Mouse (Mus musculus): ENCODE data around the gene Tex9. TPM values are rescaled to one million over a fixed set of nuclear protein-coding genes. Genes with fewer than 3 reads are reported as not detected.
A peak's percentile ranks its signal among the peaks of the same experiment; 100 is the strongest.

Gene Tex9
- polyA plus RNA-seq, 1 experiment from 2014 or later, result 17.9 TPM

DNA sequence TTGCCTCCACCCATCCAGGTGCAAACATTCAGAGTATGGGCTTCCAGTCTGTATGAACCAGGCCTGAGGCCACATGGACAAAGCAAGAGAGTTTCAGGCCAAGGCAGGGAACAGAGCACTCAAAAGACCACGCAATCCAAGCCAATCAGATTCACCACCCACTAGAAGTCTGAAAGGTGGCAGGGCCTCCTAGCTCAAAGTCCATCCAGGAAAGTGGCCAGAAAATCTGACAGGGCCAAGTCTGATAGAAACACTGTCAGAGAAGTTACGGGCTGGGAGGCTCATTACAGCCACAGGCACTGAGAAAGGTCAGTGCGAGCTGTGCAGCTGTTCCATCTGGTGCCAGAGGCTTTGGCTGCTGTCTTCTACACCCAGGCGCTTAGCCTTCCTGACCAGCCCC is 38.8 kb upstream of the Tex9 start:
- 62% methylated on average over 4 of the region's 4 CpGs for whole genome bisulfite sequencing

DNA sequence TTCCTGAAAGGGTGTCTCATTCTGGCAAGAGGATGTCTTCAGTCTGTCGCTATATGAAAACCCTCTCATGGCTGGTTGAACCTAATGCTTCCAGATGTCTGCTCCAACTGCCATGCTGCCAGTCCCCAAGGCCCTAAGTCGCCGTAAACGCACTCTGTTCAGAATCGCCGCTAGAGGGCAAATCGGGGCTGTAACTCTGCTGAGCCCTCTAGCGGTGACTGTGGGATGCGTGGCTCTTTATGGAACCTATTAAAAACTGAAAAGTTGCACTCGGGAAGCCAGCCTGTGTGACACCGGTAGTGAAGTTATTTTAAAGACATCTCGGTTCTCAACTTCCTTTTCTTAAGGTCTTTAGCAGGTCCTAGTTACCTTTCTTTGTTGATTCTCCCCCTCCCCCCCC is 38.2 kb upstream of the Tex9 start:
- DNase-seq (ENCODE audit: low spot score) (peak; percentile 80), ATAC-seq (replicated peaks; ENCODE audit: low FRiP score) (peak; percentile 22; the same call in 1 of the 2 replicates)
- peaks cover 10% of the 10 kb centered on the region; the same call in 1 of the 2 replicates for H3K4me1 ChIP-seq (replicated peaks; ENCODE audit: control insufficient read depth, insufficient read depth, low read length)
- H3K9me3 ChIP-seq (ENCODE audit: control insufficient read depth, low read length), result no peaks in the 10 kb centered on the region
- no peak overlapping the region; the same call in 1 of the 2 replicates for H3K27ac ChIP-seq (ENCODE audit: low read depth, low read length)
- no peak overlapping the region for H3K9ac ChIP-seq (ENCODE audit: low read depth, low read length)
- no peaks in the 10 kb centered on the region for H3K27me3 ChIP-seq (replicated peaks; ENCODE audit: control insufficient read depth, insufficient read depth, low read length)
- H3K4me3 ChIP-seq (ENCODE audit: low read depth, low read length), result no peak overlapping the region
- peak overlapping the region; percentile 93 for H3K4me2 ChIP-seq
- no peaks in the 10 kb centered on the region for H3K36me3 ChIP-seq (ENCODE audit: control insufficient read depth, insufficient read depth, low read length)
- 1% methylated on average over 12 of the region's 12 CpGs for WGBS

More for the DNA sequence above, 38.8 kb upstream of the Tex9 start:
- Histone ChIP-seq H3K9ac (ENCODE audit: low read depth, low read length) (peak overlapping the region; percentile 99), H3K27ac (ENCODE audit: low read depth, low read length) (peak overlapping the region; percentile 96), H3K4me3 (ENCODE audit: low read depth, low read length) (peak overlapping the region; percentile 97), H3K36me3 (ENCODE audit: control insufficient read depth, insufficient read depth, low read length) (no peaks in the 10 kb centered on the region), H3K4me2 (peak overlapping the region; percentile 93), H3K4me1 (replicated peaks; ENCODE audit: control insufficient read depth, insufficient read depth, low read length) (peaks cover 10% of the 10 kb centered on the region; the same call in 1 of the 2 replicates), H3K9me3 (ENCODE audit: control insufficient read depth, low read length) (no peaks in the 10 kb centered on the region), H3K27me3 (replicated peaks; ENCODE audit: control insufficient read depth, insufficient read depth, low read length) (no peaks in the 10 kb centered on the region)
- DNase-seq (ENCODE audit: low spot score) (no peak), ATAC-seq (replicated peaks; ENCODE audit: low FRiP score) (no peak; the same call in 1 of the 2 replicates)

DNA sequence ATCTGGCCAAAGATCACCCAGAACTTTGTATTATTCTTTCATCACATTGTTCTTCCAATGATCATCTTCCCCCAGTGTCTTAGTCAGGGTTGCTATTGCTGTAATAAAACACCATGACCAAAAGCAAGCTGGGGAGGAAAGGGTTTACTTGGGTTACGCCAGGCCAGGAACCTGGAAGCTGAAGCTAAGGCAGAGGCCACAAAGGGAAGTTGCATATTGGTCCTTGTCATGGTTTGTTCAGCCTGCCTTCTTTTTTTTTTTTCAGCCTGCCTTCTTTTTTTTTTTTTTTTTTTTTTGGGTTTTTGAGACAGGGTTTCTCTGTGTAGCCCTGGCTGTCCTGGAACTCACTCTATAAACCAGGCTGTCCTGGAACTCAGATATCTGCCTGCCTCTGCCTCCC is 34.1 kb upstream of the Tex9 start:
- Histone ChIP-seq H3K9me3 (ENCODE audit: control insufficient read depth, low read length) (no peaks in the 10 kb centered on the region), H3K4me2 (no peak overlapping the region), H3K27ac (ENCODE audit: low read depth, low read length) (no peak overlapping the region), H3K36me3 (ENCODE audit: control insufficient read depth, insufficient read depth, low read length) (no peaks in the 10 kb centered on the region), H3K4me3 (ENCODE audit: low read depth, low read length) (no peak overlapping the region), H3K27me3 (replicated peaks; ENCODE audit: control insufficient read depth, insufficient read depth, low read length) (no peaks in the 10 kb centered on the region), H3K4me1 (replicated peaks; ENCODE audit: control insufficient read depth, insufficient read depth, low read length) (peaks cover 7% of the 10 kb centered on the region; the same call in 1 of the 2 replicates), H3K9ac (ENCODE audit: low read depth, low read length) (no peak overlapping the region)
- WGBS, result 86% methylated on average over 1 of the region's 1 CpGs
- DNase-seq (ENCODE audit: low spot score) (no peak), ATAC-seq (replicated peaks; ENCODE audit: low FRiP score) (no peak)

DNA sequence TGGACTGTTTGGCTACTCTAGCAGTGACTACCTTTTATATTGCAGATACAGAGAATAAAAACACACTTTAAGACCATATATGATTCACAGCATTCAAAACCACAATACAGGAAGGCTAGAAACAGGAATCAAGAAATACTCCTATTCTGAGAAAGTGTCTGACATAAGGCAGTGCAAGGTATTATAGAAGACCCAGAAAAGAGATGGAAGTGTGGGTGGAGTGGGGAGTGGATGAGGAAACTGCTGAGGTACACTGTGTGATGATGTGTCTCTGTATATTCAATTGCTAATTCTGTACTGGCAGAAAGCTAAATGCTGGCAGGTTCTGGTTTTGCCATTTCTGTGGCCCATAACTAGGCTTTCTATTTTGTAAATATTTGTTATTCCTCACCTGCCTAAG is 28.8 kb upstream of the Tex9 start:
- DNase-seq (ENCODE audit: low spot score) (no peak), ATAC-seq (replicated peaks; ENCODE audit: low FRiP score) (no peak)
- H3K27ac ChIP-seq (ENCODE audit: low read depth, low read length), result no peak overlapping the region
- H3K9me3 ChIP-seq (ENCODE audit: control insufficient read depth, low read length), result no peaks in the 10 kb centered on the region
- H3K4me2 ChIP-seq, result no peak overlapping the region
- H3K4me3 ChIP-seq (ENCODE audit: low read depth, low read length), result no peak overlapping the region
- H3K9ac ChIP-seq (ENCODE audit: low read depth, low read length), result no peak overlapping the region
- no peaks in the 10 kb centered on the region for H3K4me1 ChIP-seq (replicated peaks; ENCODE audit: control insufficient read depth, insufficient read depth, low read length)
- H3K36me3 ChIP-seq (ENCODE audit: control insufficient read depth, insufficient read depth, low read length), result no peaks in the 10 kb centered on the region
- H3K27me3 ChIP-seq (replicated peaks; ENCODE audit: control insufficient read depth, insufficient read depth, low read length), result no peaks in the 10 kb centered on the region

DNA sequence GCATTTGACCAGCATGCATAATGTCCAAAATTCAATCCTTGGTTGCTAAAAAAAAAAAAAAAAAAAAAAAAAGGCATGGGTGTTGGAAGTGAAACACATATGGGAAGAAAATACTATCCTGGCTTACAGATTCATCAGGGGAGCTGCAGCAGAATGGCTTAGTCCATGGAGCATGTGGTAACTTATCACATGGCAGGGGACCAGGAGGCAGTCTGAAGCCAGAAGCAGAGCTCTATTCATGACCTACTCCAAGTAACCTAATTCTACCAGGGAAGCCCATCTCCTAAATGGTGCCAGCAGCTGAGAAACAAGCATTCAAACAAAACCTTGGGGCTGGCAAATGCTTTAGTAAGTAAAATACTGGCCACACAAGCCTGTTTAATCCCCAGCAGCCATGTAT is 27.2 kb upstream of the Tex9 start:
- DNase-seq (ENCODE audit: low spot score), result no peak

DNA sequence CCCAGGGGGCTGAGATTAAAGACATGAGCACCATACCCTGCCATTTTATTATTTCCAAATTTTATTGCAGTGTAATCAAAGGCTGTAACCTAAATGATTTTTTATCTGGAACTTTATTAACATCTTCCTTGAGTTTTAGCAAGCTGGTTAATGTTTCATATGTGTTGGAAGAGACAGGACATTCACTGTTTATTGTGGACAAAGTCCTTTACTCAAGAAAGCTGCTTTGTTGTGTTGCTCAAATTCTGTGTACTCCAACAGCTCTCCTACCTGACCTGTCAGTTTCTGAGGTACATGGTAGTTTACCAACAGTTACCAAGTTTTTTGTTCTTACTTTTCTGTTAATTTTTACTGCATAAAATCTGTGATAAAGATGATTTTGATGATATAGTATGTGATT is 23.4 kb upstream of the Tex9 start:
- no peak for DNase-seq (ENCODE audit: low spot score)
- Histone ChIP-seq H3K4me1 (replicated peaks; ENCODE audit: control insufficient read depth, insufficient read depth, low read length) (no peaks in the 10 kb centered on the region), H3K4me3 (ENCODE audit: low read depth, low read length) (no peak overlapping the region), H3K9me3 (ENCODE audit: control insufficient read depth, low read length) (no peaks in the 10 kb centered on the region), H3K27me3 (replicated peaks; ENCODE audit: control insufficient read depth, insufficient read depth, low read length) (no peaks in the 10 kb centered on the region), H3K36me3 (ENCODE audit: control insufficient read depth, insufficient read depth, low read length) (no peaks in the 10 kb centered on the region), H3K9ac (ENCODE audit: low read depth, low read length) (no peak overlapping the region), H3K27ac (ENCODE audit: low read depth, low read length) (no peak overlapping the region), H3K4me2 (no peak overlapping the region)
- no peak for ATAC-seq (replicated peaks; ENCODE audit: low FRiP score)

More for the DNA sequence above, 27.2 kb upstream of the Tex9 start:
- Histone ChIP-seq H3K27ac (ENCODE audit: low read depth, low read length) (no peak overlapping the region), H3K9ac (ENCODE audit: low read depth, low read length) (no peak overlapping the region), H3K9me3 (ENCODE audit: control insufficient read depth, low read length) (no peaks in the 10 kb centered on the region), H3K36me3 (ENCODE audit: control insufficient read depth, insufficient read depth, low read length) (no peaks in the 10 kb centered on the region), H3K4me2 (no peak overlapping the region), H3K27me3 (replicated peaks; ENCODE audit: control insufficient read depth, insufficient read depth, low read length) (no peaks in the 10 kb centered on the region), H3K4me1 (replicated peaks; ENCODE audit: control insufficient read depth, insufficient read depth, low read length) (no peaks in the 10 kb centered on the region), H3K4me3 (ENCODE audit: low read depth, low read length) (no peak overlapping the region)
- no peak for ATAC-seq (replicated peaks; ENCODE audit: low FRiP score)

DNA sequence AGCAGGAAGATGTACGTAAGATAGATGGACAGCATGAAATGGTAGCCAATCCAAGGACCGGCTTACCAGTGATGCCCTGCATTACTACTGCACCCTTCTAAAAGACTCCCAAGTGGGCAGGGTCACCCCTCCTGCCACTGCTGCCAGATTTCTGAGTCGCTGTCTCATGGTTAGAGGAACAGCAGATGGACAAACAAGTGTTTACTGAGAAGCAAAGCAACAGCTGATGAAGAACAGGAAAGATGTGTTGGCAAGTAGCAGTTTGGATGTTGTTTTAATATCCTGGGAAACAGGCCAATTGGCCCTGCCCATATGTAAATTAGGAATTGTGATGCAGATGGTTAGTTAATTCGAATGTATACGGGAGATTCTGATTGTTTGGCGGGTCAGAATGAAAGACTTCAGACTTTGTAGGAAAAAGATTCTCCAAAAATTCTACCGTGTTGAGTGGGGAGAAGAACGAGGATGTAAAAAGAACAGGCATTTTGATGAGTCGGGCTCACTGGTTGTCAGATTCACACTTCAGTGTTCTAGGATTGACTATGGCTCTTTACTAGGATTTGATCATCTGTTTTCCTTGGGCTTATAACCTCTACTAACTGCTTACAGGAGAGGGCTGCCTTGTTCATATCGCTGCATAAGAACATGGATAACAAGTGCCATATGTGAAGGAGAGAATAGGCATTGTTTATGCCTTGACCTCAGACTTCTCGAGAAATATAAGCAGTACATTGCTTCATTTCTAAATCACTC is 20.4 kb upstream of the Tex9 start:
- no peak overlapping the region for H3K27ac ChIP-seq (ENCODE audit: low read depth, low read length)
- H3K27me3 ChIP-seq (replicated peaks; ENCODE audit: control insufficient read depth, insufficient read depth, low read length), result no peaks in the 10 kb centered on the region
- H3K4me1 ChIP-seq (replicated peaks; ENCODE audit: control insufficient read depth, insufficient read depth, low read length), result no peaks in the 10 kb centered on the region
- H3K9ac ChIP-seq (ENCODE audit: low read depth, low read length), result no peak overlapping the region
- H3K9me3 ChIP-seq (ENCODE audit: control insufficient read depth, low read length), result no peaks in the 10 kb centered on the region
- no peak for DNase-seq (ENCODE audit: low spot score)
- 66% methylated on average over 11 of the region's 11 CpGs for whole genome bisulfite sequencing
- H3K36me3 ChIP-seq (ENCODE audit: control insufficient read depth, insufficient read depth, low read length), result no peaks in the 10 kb centered on the region
- no peak for ATAC-seq (replicated peaks; ENCODE audit: low FRiP score)
- no peak overlapping the region for H3K4me2 ChIP-seq
- H3K4me3 ChIP-seq (ENCODE audit: low read depth, low read length), result no peak overlapping the region

DNA sequence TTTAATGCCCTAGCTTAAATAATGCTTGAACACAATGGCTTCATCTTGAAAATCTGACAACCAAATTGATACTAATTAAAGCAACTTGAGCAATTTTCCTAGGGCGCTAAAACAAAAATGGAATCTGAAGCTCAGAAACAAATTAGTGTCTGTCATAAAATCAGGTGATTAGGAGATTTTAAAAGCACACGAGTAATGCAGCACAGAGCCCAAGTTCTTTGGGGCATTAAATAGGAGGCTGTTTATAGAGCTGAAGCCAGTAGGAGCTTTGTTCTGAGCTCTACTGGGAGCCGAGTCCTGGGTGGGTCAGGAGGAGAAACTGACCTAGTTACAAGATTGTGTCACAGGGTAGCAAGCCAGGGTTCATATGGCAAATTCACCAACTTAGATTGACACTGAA is 5.2 kb upstream of the Tex9 start:
- WGBS, result 76% methylated on average over 3 of the region's 3 CpGs
- no peaks in the 10 kb centered on the region for H3K36me3 ChIP-seq (ENCODE audit: control insufficient read depth, insufficient read depth, low read length)
- H3K9ac ChIP-seq (ENCODE audit: low read depth, low read length), result no peak overlapping the region
- ATAC-seq (replicated peaks; ENCODE audit: low FRiP score) (no peak), DNase-seq (ENCODE audit: low spot score) (no peak)
- H3K4me3 ChIP-seq (ENCODE audit: low read depth, low read length), result no peak overlapping the region
- no peak overlapping the region for H3K27ac ChIP-seq (ENCODE audit: low read depth, low read length)
- no peak overlapping the region for H3K4me2 ChIP-seq
- H3K4me1 ChIP-seq (replicated peaks; ENCODE audit: control insufficient read depth, insufficient read depth, low read length), result peaks cover 3% of the 10 kb centered on the region; the same call in 1 of the 2 replicates
- no peaks in the 10 kb centered on the region for H3K9me3 ChIP-seq (ENCODE audit: control insufficient read depth, low read length)
- H3K27me3 ChIP-seq (replicated peaks; ENCODE audit: control insufficient read depth, insufficient read depth, low read length), result no peaks in the 10 kb centered on the region

DNA sequence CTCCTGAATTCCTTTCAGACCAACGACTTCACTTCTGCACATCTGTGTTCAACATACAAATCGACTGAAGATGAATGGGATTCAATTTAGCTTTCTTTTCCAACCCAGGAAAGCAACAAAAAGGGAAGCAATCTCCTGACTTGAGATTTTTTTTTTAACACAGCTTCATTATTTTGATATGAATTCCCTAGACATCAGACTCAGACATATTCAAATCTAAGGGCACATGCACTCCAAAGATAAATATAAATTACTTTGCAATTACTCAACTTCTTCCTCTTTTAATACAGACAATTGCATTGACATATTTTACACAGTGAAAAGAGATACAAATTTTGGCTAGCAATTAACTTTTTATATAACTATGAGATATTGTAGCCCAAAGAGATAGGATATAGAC is 4.7 kb upstream of the Tex9 start:
- Histone ChIP-seq H3K4me3 (ENCODE audit: low read depth, low read length) (no peak overlapping the region), H3K4me1 (replicated peaks; ENCODE audit: control insufficient read depth, insufficient read depth, low read length) (peaks cover 3% of the 10 kb centered on the region; the same call in 1 of the 2 replicates), H3K27ac (ENCODE audit: low read depth, low read length) (no peak overlapping the region), H3K9ac (ENCODE audit: low read depth, low read length) (no peak overlapping the region), H3K27me3 (replicated peaks; ENCODE audit: control insufficient read depth, insufficient read depth, low read length) (no peaks in the 10 kb centered on the region), H3K9me3 (ENCODE audit: control insufficient read depth, low read length) (no peaks in the 10 kb centered on the region), H3K4me2 (no peak overlapping the region), H3K36me3 (ENCODE audit: control insufficient read depth, insufficient read depth, low read length) (no peaks in the 10 kb centered on the region)
- DNase-seq (ENCODE audit: low spot score), result no peak
- ATAC-seq (replicated peaks; ENCODE audit: low FRiP score), result no peak
- WGBS, result 74% methylated on average over 2 of the region's 2 CpGs

Measured in liver, embryonic 11.5 days (tissue).